8 mouse cellular contexts compared by ENCODE assay signal in genomic region chr5:132161338-132162205, GRCm38 (mm10).
DNase-seq lines count a peak whose midpoint lies in the region; ATAC-seq and TF ChIP-seq lines count a peak whose summit lies in the region.
"Had no signal": no experiment of that assay in that cellular context is flagged by ENCODE, and none has a peak within 500 bp of the region (broad histone marks: within the 10 kb centered on the region; RNA-seq: fewer than 3 reads in every experiment).

No protein-coding gene starts in this region.

- peak; percentile 89 for DNase-seq in brain, embryonic 14.5 days (ENCODE audit: low read depth)
- DNase-seq in embryo, embryonic 9.5 days (ENCODE audit: extremely low spot score) = peak; percentile 14
- peak; percentile 29 for DNase-seq in heart, postnatal 0 days (ENCODE audit: low spot score)
- peak; percentile 35 to 51 for DNase-seq in layer of hippocampus, adult 8-10 months (ENCODE audit: low spot score in 2 of 2)
- peak; percentile 38 for DNase-seq in mesoderm, embryonic 11.5 days (ENCODE audit: low read depth, low spot score)
- no peak for DNase-seq in testis, postnatal 10 days (ENCODE audit: low spot score)
- no peak for DNase-seq in Muller cell, postnatal 12 days (ENCODE audit: inconsistent ontology term)

- no peak overlapping the region for H3K4me3 ChIP-seq in heart, postnatal 0 days (ENCODE audit: low read depth, low read length)
- H3K4me3 ChIP-seq: megakaryocyte, embryonic 14.5 days had no signal

- H3K9me3 ChIP-seq in heart, postnatal 0 days (replicated peaks; ENCODE audit: control insufficient read depth, low read length) = no peaks in the 10 kb centered on the region
- H3K9me3 ChIP-seq: megakaryocyte, embryonic 14.5 days had no signal

- no peaks in the 10 kb centered on the region for H3K27me3 ChIP-seq in heart, postnatal 0 days (ENCODE audit: control insufficient read depth, insufficient read depth, low read length)
- H3K27me3 ChIP-seq: megakaryocyte, embryonic 14.5 days had no signal

- no peak overlapping the region for H3K9ac ChIP-seq in heart, postnatal 0 days (replicated peaks; ENCODE audit: low read depth, low read length)

- TF ChIP-seq EP300 in heart, postnatal 0 days (IDR thresholded peaks at IDR 0.05; ENCODE audit: low read depth) = no peak

- H3K27ac ChIP-seq in heart, postnatal 0 days (ENCODE audit: low read depth) = no peak overlapping the region

- TF ChIP-seq POLR2A in brain, embryonic 14.5 days (IDR thresholded peaks at IDR 0.05; ENCODE audit: borderline replicate concordance, extremely low read depth, insufficient read depth, insufficient read length, poor library complexity, severe bottlenecking) = no peak

- ATAC-seq in heart, postnatal 0 days (ENCODE audit: insufficient read depth, low read depth) = 0 out of 2 replicates have a peak, but pooled peaks have one; percentile 24

- 59% methylated on average over 9 of the region's 9 CpGs for whole genome bisulfite sequencing in heart, postnatal 0 days

- no peaks in the 10 kb centered on the region for H3K4me1 ChIP-seq in heart, postnatal 0 days (ENCODE audit: control insufficient read depth, insufficient read depth)

- no peak overlapping the region for H3K4me2 ChIP-seq in heart, postnatal 0 days (ENCODE audit: low read depth, low read length)

- no peak for TF ChIP-seq CTCF in brain, embryonic 14.5 days (IDR thresholded peaks at IDR 0.05; ENCODE audit: borderline replicate concordance, extremely low read depth, insufficient read depth, insufficient read length)
- no peak for TF ChIP-seq CTCF in heart, postnatal 0 days (IDR thresholded peaks at IDR 0.05; ENCODE audit: low read depth)

- H3K36me3 ChIP-seq in heart, postnatal 0 days (replicated peaks; ENCODE audit: control insufficient read depth, insufficient read depth, low read length) = no peaks in the 10 kb centered on the region

Comparison
In these comparisons a context has a peak if more than half of its experiments do, and no peak if none do; other contexts are left out.
1. DNase-seq: peak in brain, embryonic 14.5 days (single experiment), embryo, embryonic 9.5 days (single experiment), heart, postnatal 0 days (single experiment), layer of hippocampus, adult 8-10 months (2 of 2) and mesoderm, embryonic 11.5 days (single experiment); none in testis, postnatal 10 days (single experiment) and Muller cell, postnatal 12 days (single experiment).